Mouse (Mus musculus): ENCODE data around the gene Tmed9.
"Not testable (repeated sequence)": the region's sequence is repeated elsewhere in the genome, so short reads cannot be mapped to it uniquely, and the experiment has no call there.

Gene Tmed9

GRCm38 (mm10) chr13:55607624-55608006, 34.1 kb downstream of the Tmed9 start:
- no peak for DNase-seq (ENCODE audit: low read depth, low spot score)

DNA sequence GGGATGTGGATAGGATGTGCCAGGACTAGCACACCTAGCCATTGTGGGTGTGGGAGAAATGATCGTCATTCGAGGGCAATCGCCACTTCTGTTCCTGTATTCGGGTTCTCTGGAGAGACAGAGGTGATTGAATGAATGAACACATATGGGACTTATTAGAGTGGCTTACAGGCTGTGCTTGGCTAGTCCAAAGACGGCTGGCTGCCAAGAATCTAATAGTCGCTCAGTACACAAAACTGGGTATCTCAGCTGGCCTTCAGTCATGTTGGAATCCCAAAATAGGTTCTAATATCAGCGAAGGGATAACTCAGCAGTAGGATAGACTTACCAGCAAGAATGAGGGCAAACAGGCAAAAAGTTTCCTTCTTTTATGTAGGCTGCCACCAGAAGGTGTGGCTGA, 38.5 kb downstream of the Tmed9 start:
- DNase-seq (ENCODE audit: low read depth, low spot score): no peak

GRCm38 (mm10) chr13:55613471-55613870, 39.9 kb downstream of the Tmed9 start:
- no peak for DNase-seq (ENCODE audit: low read depth, low spot score)

GRCm38 (mm10) chr13:55619328-55619727, 45.8 kb downstream of the Tmed9 start:
- no peak for DNase-seq (ENCODE audit: low read depth, low spot score)

DNA sequence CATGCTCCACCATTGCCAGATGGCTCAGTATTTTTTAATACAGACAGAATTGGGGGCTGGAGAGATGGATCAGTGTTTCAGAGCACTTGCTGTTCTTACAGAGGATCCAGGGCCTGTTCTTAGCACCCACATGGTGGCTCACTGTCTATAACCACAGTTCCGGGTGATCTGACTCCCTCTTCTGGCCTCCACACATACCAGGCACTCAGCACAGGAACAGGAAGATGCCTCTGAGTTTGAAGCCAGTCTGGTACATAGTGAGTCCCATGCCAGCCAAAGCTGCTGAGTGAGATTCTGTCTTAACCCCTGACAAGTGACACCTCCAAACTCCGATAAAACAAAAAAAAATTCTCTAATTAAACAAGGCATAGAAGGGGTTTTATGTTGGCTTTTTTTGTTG, 46.7 kb downstream of the Tmed9 start:
- DNase-seq (ENCODE audit: low read depth, low spot score): no peak

- not testable (repeated sequence) for DNase-seq (ENCODE audit: low read depth, low spot score)
These were observed 48.7 kb downstream of the Tmed9 start for GRCm38 (mm10) chr13:55622156-55622648.

- DNase-seq (ENCODE audit: low read depth, low spot score): peak; percentile 79
These were observed 49.4 kb downstream of the Tmed9 start, which contains the start of gene Caml for GRCm38 (mm10) chr13:55622649-55623541. Caml (plus strand) TSS chr13:55623005.

DNA sequence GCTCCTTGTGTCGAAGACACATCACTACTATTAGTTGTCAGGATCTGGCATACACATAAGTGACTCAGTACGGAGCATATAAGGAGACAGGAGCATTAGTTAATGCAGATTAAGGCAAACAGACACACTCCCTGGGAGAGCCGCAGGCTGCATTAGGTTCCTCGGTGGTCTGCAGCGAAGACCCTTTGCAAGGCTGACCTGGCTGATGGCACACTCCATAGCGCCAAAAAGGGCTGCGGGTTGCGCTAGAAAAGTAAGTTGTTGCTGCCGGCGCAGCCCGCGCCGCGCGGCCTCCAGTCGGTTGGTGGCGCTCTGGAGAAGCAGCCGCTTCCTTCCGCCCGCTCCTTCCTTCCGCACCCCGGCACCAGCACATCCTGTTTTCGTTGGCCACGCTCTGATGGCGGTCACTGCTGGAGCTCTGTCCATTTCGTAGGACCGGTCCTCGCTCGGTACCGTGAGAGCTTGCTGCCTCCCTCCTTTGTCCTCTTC, 61.2 kb downstream of the Tmed9 start, which contains the start of gene Ddx46:
TSS of gene Ddx46 (plus strand) at position 389 of the 489 bp plus-strand sequence.
- DNase-seq (ENCODE audit: low read depth, low spot score): peak; percentile 81

- DNase-seq (ENCODE audit: low read depth, low spot score): no peak
These were observed 61.6 kb downstream of the Tmed9 start for GRCm38 (mm10) chr13:55635146-55635571.

- no peak for DNase-seq (ENCODE audit: low read depth, low spot score)
These were observed 62.9 kb downstream of the Tmed9 start for GRCm38 (mm10) chr13:55636185-55636983.

DNA sequence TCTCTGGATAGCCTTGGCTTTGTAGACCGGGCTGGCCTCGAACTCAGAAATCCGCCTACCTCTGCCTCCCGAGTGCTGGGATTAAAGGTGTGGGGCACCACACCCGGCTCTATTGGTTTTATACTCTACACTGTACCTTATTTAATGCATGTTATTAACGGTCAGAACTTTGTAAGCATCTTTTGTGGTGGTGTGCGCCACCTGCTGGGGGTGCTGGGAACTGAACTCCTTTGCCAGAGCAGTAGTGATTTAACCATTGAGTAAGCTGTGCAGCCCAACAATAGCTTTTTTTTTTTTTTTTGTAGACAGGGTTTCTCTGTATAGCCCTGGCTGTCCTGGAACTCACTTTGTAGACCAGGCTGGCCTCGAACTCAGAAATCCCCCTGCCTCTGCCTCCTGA, 66.9 kb downstream of the Tmed9 start:
- DNase-seq (ENCODE audit: low read depth, low spot score): peak; percentile 40

DNA sequence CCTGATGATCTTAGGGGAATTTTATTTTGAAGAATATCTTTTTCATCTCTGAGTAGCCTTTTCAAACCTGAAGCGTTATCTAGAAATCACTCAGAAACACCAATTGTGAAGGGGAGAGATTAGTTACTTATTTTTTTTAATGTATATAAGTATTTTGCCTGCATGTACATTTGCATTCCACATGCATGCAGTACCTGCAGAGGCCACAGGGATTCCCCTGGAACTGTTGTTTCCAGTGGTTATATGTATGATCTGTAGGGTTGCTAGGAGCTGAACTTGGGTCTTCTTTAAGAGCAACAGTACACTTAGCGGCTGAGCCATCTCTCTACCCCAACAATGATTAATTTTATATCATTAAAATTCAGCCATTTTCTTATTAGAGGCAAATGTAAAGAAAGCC, 71.0 kb downstream of the Tmed9 start:
- no peak for DNase-seq (ENCODE audit: low read depth, low spot score)

Measured in skeletal muscle tissue, adult 2 months (tissue).